Mouse (Mus musculus): ENCODE results near the gene Sfrp5.

Gene Sfrp5

GRCm38 (mm10) chr19:42201696-42202381 is at the start of gene Sfrp5:
TSS of gene Sfrp5 (minus strand) at chr19:42202252.
- DNase-seq (ENCODE audit: low spot score) = no peak

GRCm38 (mm10) chr19:42249976-42250914 is 48.2 kb upstream of the Sfrp5 start:
- DNase-seq (ENCODE audit: low spot score) = no peak

GRCm38 (mm10) chr19:42247519-42247918 is 45.5 kb upstream of the Sfrp5 start, which contains the start of gene Golga7b:
TSS of gene Golga7b (plus strand) at chr19:42247574.
- DNase-seq (ENCODE audit: low spot score) = no peak

GRCm38 (mm10) chr19:42246626-42247025 is 44.6 kb upstream of the Sfrp5 start:
- no peak for DNase-seq (ENCODE audit: low spot score)

GRCm38 (mm10) chr19:42243401-42243800 is 41.3 kb upstream of the Sfrp5 start:
- no peak for DNase-seq (ENCODE audit: low spot score)

- DNase-seq (ENCODE audit: low spot score) = no peak
Observed at GRCm38 (mm10) chr19:42240881-42241280, 38.8 kb upstream of the Sfrp5 start.

GRCm38 (mm10) chr19:42238341-42238715 is 36.3 kb upstream of the Sfrp5 start:
- DNase-seq (ENCODE audit: low spot score) = no peak

GRCm38 (mm10) chr19:42237602-42238340 is 35.7 kb upstream of the Sfrp5 start:
- no peak for DNase-seq (ENCODE audit: low spot score)

GRCm38 (mm10) chr19:42230986-42231385 is 28.9 kb upstream of the Sfrp5 start:
- DNase-seq (ENCODE audit: low spot score) = no peak

GRCm38 (mm10) chr19:42230288-42230568 is 28.2 kb upstream of the Sfrp5 start:
- DNase-seq (ENCODE audit: low spot score) = peak; percentile 60

GRCm38 (mm10) chr19:42229499-42230287 is 27.6 kb upstream of the Sfrp5 start:
- no peak for DNase-seq (ENCODE audit: low spot score)

- DNase-seq (ENCODE audit: low spot score) = no peak
Observed at GRCm38 (mm10) chr19:42226451-42226850, 24.4 kb upstream of the Sfrp5 start.

- no peak for DNase-seq (ENCODE audit: low spot score)
Observed at GRCm38 (mm10) chr19:42217374-42217763, 15.3 kb upstream of the Sfrp5 start.

- DNase-seq (ENCODE audit: low spot score) = no peak
Observed at GRCm38 (mm10) chr19:42216699-42217373, 14.8 kb upstream of the Sfrp5 start.

GRCm38 (mm10) chr19:42214601-42215000 is 12.5 kb upstream of the Sfrp5 start:
- DNase-seq (ENCODE audit: low spot score) = no peak

GRCm38 (mm10) chr19:42211936-42212335 is 9.9 kb upstream of the Sfrp5 start:
- DNase-seq (ENCODE audit: low spot score) = no peak

- DNase-seq (ENCODE audit: low spot score) = no peak
Observed at GRCm38 (mm10) chr19:42209976-42210375, 7.9 kb upstream of the Sfrp5 start.

- no peak for DNase-seq (ENCODE audit: low spot score)
Observed at GRCm38 (mm10) chr19:42209485-42209884, 7.4 kb upstream of the Sfrp5 start.

- no peak for DNase-seq (ENCODE audit: low spot score)
Observed at GRCm38 (mm10) chr19:42205201-42205600, 3.1 kb upstream of the Sfrp5 start.

GRCm38 (mm10) chr19:42204306-42204705 is 2.3 kb upstream of the Sfrp5 start:
- DNase-seq (ENCODE audit: low spot score) = no peak

GRCm38 (mm10) chr19:42202467-42202866 is 415 bp upstream of the Sfrp5 start:
- DNase-seq (ENCODE audit: low spot score) = no peak

Data from c-Kit-positive CD71-positive TER-119-positive erythroid progenitor cells, embryonic 14.5 days (primary cell).